Mouse (Mus musculus) embryo, embryonic 11.5 days (tissue): ENCODE measurements around the gene Cldn4.
"Not testable (repeated sequence)": the region's sequence is repeated elsewhere in the genome, so short reads cannot be mapped to it uniquely, and the experiment has no call there.

Source experiments
- DNase-seq: peaks from one replicate; pipeline ENCODE4 v3.0.0-alpha.2; 2012; ENCODE audit warnings: low read depth, low spot score

Gene Cldn4

GRCm38 (mm10) chr5:134963546-134963945 lies 16.8 kb upstream of the Cldn4 start:
- no peak for DNase-seq

- no peak for DNase-seq
Measured at GRCm38 (mm10) chr5:134961519-134961918, 14.8 kb upstream of the Cldn4 start.

GRCm38 (mm10) chr5:134960430-134960829 lies 13.7 kb upstream of the Cldn4 start:
- DNase-seq = no peak

GRCm38 (mm10) chr5:134959114-134959513 lies 12.4 kb upstream of the Cldn4 start:
- no peak for DNase-seq

GRCm38 (mm10) chr5:134955491-134955890 lies 8.8 kb upstream of the Cldn4 start:
- no peak for DNase-seq

- DNase-seq = no peak
Measured at GRCm38 (mm10) chr5:134951053-134951884, 4.5 kb upstream of the Cldn4 start.

- no peak for DNase-seq
Measured at GRCm38 (mm10) chr5:134948085-134948439, 1.3 kb upstream of the Cldn4 start.

GRCm38 (mm10) chr5:134947420-134948084 lies 818 bp upstream of the Cldn4 start:
- no peak for DNase-seq

- no peak for DNase-seq
Measured at GRCm38 (mm10) chr5:134946063-134946856, 474 bp downstream of the Cldn4 start.

- DNase-seq = no peak
Measured at GRCm38 (mm10) chr5:134945266-134945959, 1.3 kb downstream of the Cldn4 start.

GRCm38 (mm10) chr5:134944179-134944578 lies 2.6 kb downstream of the Cldn4 start:
- no peak for DNase-seq

- DNase-seq = no peak
Measured at GRCm38 (mm10) chr5:134942740-134943139, 4.0 kb downstream of the Cldn4 start.

GRCm38 (mm10) chr5:134941472-134942209 lies 5.1 kb downstream of the Cldn4 start:
- no peak for DNase-seq

GRCm38 (mm10) chr5:134939554-134939953 lies 7.2 kb downstream of the Cldn4 start:
- not testable (repeated sequence) for DNase-seq

GRCm38 (mm10) chr5:134939069-134939468 lies 7.7 kb downstream of the Cldn4 start:
- no peak for DNase-seq

- DNase-seq = no peak
Measured at GRCm38 (mm10) chr5:134936626-134937185, 10.0 kb downstream of the Cldn4 start.

GRCm38 (mm10) chr5:134936051-134936450 lies 10.7 kb downstream of the Cldn4 start:
- no peak for DNase-seq

- no peak for DNase-seq
Measured at GRCm38 (mm10) chr5:134934666-134935065, 12.1 kb downstream of the Cldn4 start.

GRCm38 (mm10) chr5:134933686-134934085 lies 13.0 kb downstream of the Cldn4 start:
- DNase-seq = not testable (repeated sequence)

- no peak for DNase-seq
Measured at GRCm38 (mm10) chr5:134933281-134933680, 13.5 kb downstream of the Cldn4 start.

GRCm38 (mm10) chr5:134932903-134933276 lies 13.8 kb downstream of the Cldn4 start:
- peak; percentile 44 for DNase-seq
